Mouse (Mus musculus): ENCODE data around the gene Adgrg2.

Gene Adgrg2

DNA sequence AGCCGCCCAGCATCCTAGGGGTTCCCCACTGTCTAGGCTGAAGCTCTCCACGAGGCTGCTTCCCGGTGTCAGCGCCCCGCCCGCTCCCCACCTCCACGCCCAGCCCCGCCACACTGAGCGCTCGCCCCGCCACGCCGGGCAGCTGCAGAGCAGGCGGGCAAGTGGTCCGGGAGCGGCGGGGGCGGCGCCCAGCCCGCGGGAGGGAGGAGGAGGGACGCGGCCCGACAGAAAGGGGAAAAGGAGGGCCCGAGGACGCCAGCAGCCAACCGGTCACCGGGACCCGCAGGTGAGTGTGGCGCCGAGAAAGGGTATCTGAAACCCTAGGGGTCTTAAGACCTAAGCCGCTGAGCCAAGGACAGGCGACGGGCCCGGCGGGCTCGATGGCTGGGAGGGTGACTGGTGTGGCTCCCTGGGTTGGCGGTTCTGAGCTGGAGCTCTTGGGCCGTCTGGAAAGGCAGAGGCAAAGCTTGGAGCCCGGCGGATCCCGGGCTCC lies at the start of gene Adgrg2:
Adgrg2 (plus strand) TSS at position 227 of the 493 bp plus-strand sequence.
- no peak for DNase-seq (ENCODE audit: low read depth)

DNA sequence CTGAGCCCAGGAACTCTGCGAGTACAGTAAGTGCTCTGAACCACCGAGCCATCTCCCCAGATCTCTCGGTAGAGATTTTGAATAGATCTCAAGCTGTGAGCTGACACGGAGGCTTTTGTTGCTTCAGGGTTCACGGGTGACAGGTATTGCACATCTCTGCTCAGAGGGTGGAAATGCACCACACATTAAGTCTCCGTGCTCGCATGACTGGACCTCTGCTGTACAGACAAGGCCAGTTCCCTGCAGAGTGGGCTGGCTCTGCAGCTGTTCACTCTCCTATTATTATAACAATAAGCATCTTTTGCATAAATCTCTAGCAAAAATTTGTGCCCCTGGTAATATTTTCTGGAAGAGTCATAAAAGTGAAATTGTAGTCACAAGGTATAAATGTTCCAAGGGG lies 39.5 kb upstream of the Adgrg2 start:
- DNase-seq (ENCODE audit: low read depth), result no peak

DNA sequence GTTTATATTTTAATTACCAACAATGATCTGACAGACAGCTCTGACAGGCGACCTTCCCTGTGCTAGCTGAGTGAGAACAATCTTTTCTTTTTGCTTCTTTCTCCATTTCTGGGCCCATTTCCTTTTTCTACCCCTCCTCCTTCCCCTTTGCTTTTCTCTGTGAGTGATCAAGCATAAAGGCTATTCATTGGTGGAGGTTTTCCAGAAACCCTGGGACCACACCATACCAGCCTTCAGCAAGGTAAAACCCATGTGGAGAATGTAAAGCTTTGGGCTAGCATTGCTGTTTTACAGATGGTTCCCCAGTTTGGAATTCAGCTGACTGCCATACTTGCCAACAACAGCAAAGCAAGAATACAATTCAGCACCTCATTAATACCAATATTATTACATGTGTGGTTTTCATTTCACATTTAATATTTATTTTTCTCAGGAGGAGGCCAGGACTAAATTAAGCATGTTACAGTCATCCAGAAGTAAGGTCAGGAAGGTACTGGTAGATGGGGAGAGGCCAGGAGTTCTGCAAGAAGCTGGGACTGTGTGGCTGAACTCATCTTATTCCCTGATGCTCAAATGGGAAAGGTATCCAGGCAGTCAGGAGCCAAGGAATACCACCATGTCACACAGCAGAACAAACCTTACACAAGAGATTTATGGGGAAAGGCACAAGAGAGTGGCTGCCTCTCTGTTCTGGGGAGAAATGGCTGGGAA lies 38.4 kb upstream of the Adgrg2 start:
- no peak for DNase-seq (ENCODE audit: low read depth)

DNA sequence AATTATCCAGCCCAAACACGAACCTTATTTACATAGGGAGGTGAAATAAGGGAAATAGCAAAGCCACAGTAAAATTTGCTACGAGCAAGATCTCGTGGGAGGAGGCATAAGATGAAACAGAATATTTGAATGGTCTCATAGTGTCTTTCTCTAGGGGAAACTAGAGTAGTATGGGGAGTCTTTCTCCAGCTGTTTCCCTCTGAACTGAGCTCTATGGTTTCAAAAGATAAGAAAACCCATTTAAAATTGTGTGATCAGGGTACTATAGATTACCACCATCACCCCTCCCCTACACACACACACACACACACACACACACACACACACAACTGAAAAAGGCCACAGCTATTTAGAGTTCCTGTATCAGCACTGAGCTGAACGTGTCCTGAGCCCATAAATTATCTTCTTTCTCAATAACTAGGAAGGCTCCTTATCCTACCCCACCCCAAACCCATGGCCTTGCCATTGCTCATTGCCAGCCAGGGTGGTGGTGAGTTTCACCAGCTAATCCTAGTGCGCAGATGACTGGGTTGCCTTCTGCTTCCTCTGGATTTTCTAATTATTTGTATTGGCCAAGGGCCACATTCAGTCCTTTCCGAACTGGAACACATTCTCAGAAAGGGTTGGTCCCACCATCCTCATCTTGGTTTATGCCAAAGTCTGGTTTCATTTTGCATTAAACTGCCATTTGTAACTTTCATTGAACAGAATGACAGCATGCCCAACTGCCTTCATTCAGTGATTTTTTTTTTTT lies 5.6 kb upstream of the Adgrg2 start:
- no peak for DNase-seq (ENCODE audit: low read depth)

DNA sequence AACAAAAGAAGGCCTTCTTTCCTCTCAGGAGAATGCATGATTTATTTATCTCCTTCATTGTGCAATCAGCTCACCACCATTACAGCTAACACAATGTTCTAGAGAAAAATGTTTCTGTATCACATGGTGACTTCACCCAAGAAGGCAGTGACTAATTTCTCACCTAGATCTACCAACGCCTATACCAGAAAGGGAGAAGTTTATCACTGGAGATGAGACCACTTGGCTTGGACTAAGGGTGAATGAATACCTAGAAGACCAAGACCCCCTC lies 5.1 kb upstream of the Adgrg2 start:
- no peak for DNase-seq (ENCODE audit: low read depth)

DNA sequence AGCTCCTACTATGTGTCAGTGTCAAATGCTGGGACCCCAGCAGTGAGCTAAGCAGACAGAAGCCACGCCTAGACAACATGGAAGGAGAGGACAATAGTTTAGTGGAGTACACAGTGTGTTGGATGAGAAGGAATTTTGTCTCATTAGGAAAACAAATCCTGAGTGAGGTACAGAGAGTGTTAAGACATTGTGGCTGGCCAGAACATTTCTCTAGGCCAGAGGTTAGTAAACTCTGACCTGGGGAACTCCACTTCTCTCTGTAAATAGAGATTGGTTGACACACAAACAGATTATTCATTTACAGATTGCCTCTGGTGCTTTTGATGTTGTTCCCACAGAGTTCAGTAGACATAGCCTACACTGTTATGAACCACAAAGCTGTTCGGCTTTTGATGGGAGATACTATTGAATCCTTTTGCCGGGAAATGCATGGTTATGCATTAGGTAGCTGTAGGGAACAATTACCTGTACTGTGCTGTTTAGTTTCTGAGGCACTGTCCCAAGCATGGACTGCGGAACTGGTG lies 22.5 kb downstream of the Adgrg2 start:
- DNase-seq (ENCODE audit: low read depth), result no peak

DNA sequence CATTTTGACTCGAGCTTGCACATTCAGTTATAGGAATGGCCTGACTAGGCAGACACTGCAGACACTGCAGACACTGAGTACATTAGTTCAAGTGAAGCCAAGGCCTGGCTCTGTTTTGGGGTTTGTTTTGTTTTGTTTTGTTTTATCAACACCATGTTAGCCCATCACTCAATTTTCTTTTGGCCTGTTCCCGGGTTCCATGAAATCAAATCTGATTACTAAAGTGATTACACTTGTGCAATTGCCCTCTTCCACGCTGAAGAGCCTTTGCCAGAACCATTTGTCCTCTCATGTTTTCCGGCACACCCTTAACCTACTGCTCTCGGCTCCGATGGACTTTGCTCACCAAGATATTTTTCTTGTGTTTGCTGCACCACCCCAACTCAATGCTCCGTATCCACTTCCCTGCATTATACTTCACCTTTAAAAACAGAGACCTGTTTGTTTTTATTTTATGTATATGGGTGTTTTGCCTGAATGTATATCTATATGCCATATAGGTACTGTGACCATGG lies 23.4 kb downstream of the Adgrg2 start:
- no peak for DNase-seq (ENCODE audit: low read depth)

DNA sequence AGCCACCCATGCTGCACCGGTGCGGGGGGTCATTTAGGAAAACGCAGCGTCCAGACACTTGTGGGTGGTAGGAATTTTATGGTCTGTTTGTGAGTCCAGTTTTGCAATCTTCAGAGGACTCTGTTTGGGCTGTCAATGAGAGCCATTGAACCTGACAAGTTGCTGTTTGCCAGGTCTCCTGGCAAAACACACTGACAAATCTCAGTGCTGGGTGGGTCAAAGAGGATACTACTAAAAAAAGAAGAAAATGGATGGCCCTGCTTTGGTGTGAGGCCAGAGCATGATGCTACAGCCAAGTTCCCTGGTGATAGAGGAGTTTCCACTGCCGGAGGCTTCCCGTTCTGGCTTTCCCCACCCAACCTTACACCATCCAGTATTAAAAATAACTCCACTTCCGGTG lies 27.9 kb downstream of the Adgrg2 start:
- DNase-seq (ENCODE audit: low read depth), result no peak

DNA sequence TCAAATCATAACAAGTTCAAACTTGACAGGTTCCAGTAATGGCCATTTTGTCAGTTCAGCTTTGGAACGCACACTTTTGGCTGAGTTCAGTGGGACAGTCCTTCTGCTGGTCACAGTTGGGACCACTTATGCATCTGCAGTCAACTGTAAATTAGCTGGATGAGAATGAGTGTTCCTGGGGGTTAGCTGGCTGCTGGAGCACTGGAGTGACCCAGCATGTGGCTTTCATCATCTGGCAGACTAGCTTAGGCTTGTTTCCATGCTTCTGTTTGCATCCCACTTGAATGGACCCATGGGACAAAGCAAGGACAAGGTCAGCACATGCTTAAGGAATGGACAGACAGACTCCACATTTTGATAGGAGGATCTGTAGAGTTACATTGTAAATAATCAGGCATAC lies 33.2 kb downstream of the Adgrg2 start:
- no peak for DNase-seq (ENCODE audit: low read depth)

DNA sequence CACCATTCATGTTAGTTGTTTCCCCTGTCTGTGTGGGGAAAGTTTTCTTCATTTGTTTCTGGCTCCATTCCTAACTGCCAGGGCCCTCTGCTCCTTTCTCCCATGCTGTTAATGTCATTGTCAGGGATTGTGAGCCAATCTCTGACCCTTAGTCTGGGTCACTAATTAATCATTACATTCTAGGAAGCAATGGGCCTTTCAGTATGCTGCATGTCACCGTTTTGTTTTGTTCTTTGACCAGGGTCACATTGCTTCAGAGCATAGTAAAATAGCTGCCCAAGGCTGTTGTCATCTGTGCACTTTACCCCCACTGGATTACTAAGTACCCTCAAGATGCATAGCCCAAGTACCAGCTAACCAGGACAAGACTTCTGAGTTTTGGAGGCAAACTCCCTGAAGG lies 36.0 kb downstream of the Adgrg2 start:
- DNase-seq (ENCODE audit: low read depth), result no peak

DNA sequence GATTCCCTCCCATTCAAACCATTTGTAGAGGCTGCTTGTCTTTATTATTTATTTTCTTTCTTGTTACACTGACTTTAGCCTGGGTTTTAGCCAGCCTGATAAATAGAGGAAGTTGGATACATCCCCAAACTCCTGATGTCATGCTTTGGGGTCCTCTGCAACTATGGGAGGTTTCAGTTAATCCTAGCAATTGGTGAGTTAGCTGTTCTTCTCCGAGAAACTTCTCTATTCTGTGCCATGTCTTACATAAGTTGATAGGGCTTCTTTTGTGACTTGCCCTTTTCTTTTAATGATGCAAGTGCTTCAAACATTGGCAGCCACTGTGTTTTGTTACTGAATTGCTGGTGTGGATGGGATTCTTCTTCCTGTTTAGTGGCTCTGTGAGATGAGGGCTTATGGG lies 36.4 kb downstream of the Adgrg2 start:
- DNase-seq (ENCODE audit: low read depth), result no peak

DNA sequence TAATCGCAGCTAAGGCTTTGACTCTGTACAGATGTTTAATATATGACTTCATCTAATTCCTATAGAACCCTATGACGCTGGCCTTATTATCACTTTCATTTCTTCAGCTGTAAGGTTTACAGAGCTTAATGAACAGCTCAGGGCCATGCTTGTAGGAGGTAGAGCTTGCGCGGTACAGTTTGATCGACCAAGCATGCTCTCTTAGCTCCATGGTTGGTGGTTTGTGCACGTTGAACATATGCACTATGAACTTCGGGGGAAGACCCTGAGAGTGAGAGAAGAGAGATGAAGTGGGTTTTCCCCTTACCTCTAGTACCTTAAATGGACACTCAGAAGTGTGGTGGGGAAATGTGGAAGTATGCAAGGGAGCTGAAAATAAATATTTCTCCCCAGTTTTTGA lies 41.7 kb downstream of the Adgrg2 start:
- no peak for DNase-seq (ENCODE audit: low read depth)

DNA sequence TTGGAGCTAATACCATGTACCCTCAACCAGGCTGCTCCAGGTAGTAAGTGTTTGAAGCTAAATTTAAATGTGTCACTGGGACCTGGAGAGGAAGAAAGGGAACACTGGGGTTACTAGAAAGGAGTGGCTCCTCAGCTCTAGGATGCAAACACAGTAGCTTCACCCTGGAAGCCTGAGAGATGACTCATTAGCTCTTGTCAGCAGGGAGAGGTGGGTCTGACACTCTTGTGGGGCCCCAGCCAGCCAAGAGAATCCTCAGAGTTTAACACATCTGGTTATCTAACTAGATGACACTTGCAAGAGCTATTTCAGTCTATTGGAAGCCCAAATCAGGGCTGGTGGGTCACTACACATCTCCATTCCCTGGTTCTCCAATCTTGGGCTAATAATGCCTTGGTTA lies 50.8 kb downstream of the Adgrg2 start:
- DNase-seq (ENCODE audit: low read depth), result no peak

DNA sequence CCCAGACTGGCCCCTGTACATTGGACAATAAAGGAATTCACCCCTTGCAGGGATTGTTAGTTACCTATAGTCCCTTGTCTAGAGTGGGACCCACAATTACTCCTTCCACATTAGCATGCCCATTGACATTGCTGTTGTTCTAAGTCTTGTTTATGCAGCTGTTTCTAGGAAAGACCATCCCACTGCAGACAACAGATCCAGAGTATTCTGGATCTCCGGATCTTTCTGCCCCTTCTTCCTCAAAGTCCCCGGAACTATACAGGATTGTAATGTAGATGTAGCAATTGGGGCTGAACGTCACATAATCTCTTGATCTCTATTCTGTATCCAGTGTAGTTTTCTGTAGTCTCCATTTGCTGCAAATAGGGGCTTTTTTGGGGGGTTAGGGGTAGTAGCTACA lies 57.9 kb downstream of the Adgrg2 start:
- no peak for DNase-seq (ENCODE audit: low read depth)

DNA sequence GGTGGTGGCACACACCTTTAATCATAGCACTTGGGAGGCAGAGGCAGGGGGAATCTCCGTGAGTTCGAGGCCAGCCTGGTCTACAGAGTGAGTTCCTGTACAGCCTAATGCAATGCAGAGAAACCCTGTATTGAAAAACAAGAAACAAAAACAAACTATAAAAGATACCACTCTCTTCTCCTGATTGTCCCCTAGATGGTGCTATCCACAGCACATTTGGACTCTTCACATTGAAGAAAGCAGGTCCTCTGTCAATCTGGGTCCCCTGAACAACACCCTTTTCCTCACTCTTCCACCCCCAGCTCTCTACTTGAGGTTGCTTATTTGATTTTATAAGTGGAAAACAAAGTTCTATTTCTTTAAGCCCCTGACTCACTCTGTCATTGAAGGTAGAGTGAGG lies 58.9 kb downstream of the Adgrg2 start:
- no peak for DNase-seq (ENCODE audit: low read depth)

DNA sequence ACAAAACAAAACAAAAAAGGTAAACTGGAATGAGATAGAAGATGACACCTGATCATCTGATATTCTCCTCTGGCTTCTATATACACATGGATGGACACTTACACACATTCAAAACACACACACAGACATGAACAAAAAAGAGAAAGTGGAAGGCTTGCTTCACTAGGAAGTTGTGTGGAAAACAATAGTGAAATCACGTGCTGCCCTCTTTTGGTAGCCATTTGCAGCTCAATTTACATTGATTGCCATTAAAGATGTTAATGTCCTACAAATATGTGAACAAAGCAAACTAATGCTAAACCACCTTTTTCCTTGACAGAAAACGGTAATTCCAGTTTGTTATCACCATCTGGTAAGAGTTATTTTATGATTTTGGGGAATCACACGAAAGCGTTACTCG lies 65.2 kb downstream of the Adgrg2 start:
- DNase-seq (ENCODE audit: low read depth), result no peak

DNA sequence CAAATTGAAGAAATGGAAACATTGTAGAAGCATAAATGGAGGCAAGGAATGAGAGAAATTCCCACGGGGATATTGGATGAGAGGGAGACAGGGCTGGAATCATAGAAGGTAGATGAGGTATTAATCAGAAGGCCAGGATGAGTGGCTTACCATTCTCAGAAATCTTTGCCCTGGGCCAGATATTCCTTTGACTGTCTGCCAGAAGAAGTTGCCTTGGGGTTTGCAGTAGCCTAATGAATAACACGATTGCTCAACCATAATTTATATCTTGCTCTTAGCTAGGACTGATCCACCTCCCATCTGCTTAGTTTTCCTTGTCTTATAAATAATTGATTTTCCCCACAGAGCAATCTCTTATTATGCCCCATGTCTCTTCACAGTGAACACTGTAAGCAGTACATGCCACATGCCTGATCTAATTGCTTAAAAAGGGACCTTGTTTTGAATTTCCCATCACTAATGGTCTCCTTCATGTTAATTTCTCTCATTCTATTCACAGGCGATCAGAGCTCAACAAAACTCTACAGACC lies 80.8 kb downstream of the Adgrg2 start:
- DNase-seq (ENCODE audit: low read depth), result no peak

DNA sequence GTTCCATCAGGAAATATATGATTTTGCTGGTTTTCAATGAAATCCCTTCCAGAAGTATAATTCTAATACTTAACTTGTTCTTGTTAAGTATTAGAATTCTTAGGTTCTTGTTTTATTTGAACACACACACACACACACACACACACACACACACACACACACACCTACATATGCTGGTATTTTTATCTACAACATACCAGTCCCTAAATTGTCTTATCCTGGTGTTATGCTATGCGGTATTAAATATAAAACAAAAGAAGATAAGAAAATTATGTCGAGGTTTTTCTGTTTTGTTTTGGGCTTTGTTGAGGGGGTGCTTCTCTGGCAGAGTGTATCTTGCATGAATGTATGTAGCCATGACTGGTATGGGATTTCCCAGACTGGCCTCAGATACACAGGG lies 99.3 kb downstream of the Adgrg2 start:
- no peak for DNase-seq (ENCODE audit: low read depth)

DNA sequence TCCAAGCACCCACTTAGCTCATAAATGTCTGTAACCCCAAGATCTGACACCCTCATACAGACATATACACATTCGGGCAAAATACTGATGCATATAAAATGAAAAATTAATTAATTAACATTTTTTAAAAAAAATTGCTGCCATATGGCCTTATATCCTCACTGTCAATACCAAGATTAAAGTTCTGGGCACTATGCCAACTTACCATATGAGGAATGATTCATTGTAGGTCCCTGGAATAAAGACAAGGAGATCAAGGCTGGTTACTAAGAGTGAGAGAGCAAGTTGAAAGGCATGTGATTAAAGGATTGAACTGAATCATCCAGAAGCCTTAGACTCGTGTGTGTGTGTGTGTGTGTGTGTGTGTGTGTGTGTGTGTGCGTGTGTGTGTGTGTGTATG lies 103.8 kb downstream of the Adgrg2 start:
- no peak for DNase-seq (ENCODE audit: low read depth)

DNA sequence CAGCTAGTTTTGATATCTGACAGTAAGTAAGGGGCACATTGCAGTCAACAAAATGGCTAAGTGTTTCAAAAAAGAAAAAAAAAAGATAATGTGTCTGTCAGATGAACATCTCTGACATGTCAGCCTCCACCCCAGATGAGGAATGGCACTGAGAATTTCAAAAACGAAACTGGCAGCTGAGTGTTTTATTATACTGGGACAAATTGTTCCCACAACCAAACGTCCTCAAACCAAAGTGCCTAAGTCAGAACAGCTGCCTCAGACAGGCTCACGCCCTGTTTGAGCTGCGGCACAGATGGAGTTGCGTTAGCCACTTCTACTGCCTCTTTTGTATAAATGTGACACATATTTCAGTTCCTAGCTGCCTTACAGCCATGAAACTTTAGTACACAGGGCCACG lies 104.4 kb downstream of the Adgrg2 start:
- DNase-seq (ENCODE audit: low read depth), result no peak

DNA sequence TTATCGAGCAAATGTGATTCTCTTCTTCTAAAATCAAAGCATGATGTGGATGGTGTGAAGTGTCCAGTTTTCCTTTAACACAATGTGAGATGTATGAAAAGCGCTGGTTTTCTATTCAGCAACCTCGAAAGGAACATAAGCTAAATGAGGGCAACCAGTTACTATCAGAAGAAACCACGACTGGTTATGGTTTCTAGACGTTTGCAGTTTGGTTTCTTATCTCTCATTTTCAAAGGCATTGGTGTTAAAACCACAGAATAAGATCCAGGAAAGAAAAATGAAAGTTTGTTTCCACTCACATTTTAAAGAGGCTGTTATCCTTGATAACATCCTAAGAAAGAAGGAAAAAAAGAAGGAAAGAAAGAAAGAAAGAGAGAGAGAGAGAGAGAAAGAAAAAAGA lies 106.0 kb downstream of the Adgrg2 start:
- DNase-seq (ENCODE audit: low read depth), result no peak

DNA sequence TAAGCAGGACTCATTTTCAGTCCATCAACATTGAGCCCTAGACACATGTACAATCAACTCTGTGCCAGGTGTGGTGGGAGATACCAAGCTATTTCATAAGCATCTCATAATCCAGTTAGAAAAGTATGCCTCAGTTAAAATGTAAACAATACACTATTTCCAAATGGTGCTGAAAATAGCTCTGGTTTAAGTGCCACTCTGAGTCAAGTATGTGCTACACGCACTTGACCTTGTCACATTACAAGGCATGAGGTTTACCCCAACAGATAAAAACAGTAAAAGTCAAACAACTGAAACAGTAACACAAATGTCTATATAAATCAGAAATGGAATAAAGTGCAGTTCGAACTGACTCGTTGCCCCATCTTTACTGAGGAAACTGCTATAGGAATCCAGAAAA lies 110.6 kb downstream of the Adgrg2 start:
- DNase-seq (ENCODE audit: low read depth), result peak; percentile 2

DNA sequence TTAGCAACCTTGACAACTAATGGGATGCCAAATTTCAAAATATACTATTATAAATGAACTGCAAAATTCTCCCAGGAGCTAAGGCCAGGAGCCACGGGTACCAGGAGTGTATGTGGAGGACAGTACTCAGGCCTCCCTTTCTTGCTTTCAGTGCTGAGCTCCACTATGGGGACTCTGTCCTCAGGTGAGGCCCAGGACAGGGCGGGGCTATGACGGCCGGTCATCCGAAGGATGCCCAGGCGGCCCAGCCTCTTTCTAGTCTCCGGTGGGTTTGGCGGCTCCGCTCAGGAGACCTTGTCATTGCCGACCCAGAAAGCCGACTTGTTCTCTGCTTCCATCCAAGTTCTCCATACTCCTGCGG lies 111.2 kb downstream of the Adgrg2 start:
- DNase-seq (ENCODE audit: low read depth), result no peak
